Mouse (Mus musculus): Measurements from ENCODE around the gene Cdr2. TPM values are rescaled to one million over a fixed set of nuclear protein-coding genes. Genes with fewer than 3 reads are reported as not detected.
A peak's percentile ranks its signal among the peaks of the same experiment; 100 is the strongest.
"Not testable (repeated sequence)": the region's sequence is repeated elsewhere in the genome, so short reads cannot be mapped to it uniquely, and the experiment has no call there.

Cdr2 gene
- total and polyA plus RNA-seq, 2 experiments from 2014 or later = 9.1 to 26.7 TPM

GRCm38 (mm10) chr7:120963126-120963525 is 19.0 kb downstream of the Cdr2 start:
- Histone ChIP-seq H3K27me3 (ENCODE audit: insufficient read depth, low read length) (no peaks in the 10 kb centered on the region), H3K27ac (ENCODE audit: low read depth, low read length) (no peak overlapping the region), H3K4me2 (ENCODE audit: low read depth, low read length, poor library complexity, severe bottlenecking) (no peak overlapping the region), H3K4me3 (ENCODE audit: low read depth, low read length) (no peak overlapping the region), H3K4me1 (ENCODE audit: insufficient read depth, low read length) (no peaks in the 10 kb centered on the region), H3K36me3 (ENCODE audit: insufficient read depth, low read length) (peaks cover 7% of the 10 kb centered on the region), H3K9me3 (ENCODE audit: low read length) (no peaks in the 10 kb centered on the region), H3K9ac (replicated peaks; ENCODE audit: low read length, poor library complexity, severe bottlenecking) (no peak overlapping the region)
- no peak for DNase-seq (ENCODE audit: low spot score)
- no peak for TF ChIP-seq CTCF (IDR thresholded peaks at IDR 0.05)
- 86% methylated on average over 5 of the region's 5 CpGs for WGBS
- ATAC-seq (ENCODE audit: low FRiP score) = no peak

DNA sequence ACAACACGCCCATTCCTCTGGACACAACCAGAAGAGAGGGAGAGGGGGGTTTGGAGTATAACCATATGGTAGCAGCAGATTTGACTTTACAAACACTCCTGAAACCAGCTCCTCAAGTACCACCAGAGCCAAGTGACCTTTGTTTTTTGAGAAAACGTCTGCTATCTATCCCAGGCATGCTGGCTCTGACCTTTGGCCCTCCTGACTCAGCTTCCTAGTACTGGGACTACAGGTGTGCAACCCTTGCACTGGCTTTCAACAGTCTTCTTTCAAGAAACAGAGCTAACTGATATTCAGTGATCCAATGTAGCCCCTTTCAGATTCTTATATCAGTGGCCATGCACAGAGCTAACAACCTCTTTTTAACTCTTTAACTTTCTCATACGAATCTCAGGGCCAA is 20.2 kb downstream of the Cdr2 start:
- Histone ChIP-seq H3K27ac (ENCODE audit: low read depth, low read length) (no peak overlapping the region), H3K27me3 (ENCODE audit: insufficient read depth, low read length) (no peaks in the 10 kb centered on the region), H3K4me3 (ENCODE audit: low read depth, low read length) (no peak overlapping the region), H3K9ac (replicated peaks; ENCODE audit: low read length, poor library complexity, severe bottlenecking) (no peak overlapping the region), H3K4me1 (ENCODE audit: insufficient read depth, low read length) (no peaks in the 10 kb centered on the region), H3K4me2 (ENCODE audit: low read depth, low read length, poor library complexity, severe bottlenecking) (no peak overlapping the region), H3K9me3 (ENCODE audit: low read length) (no peaks in the 10 kb centered on the region), H3K36me3 (ENCODE audit: insufficient read depth, low read length) (peaks cover 15% of the 10 kb centered on the region)
- WGBS = 69% methylated on average over 3 of the region's 3 CpGs
- DNase-seq (ENCODE audit: low spot score) (no peak), ATAC-seq (ENCODE audit: low FRiP score) (no peak)
- no peak for TF ChIP-seq CTCF (IDR thresholded peaks at IDR 0.05)

GRCm38 (mm10) chr7:120960601-120961000 is 21.5 kb downstream of the Cdr2 start:
- H3K4me2 ChIP-seq (ENCODE audit: low read depth, low read length, poor library complexity, severe bottlenecking) = no peak overlapping the region
- H3K4me3 ChIP-seq (ENCODE audit: low read depth, low read length) = no peak overlapping the region
- no peaks in the 10 kb centered on the region for H3K4me1 ChIP-seq (ENCODE audit: insufficient read depth, low read length)
- DNase-seq (ENCODE audit: low spot score) (no peak), ATAC-seq (ENCODE audit: low FRiP score) (no peak)
- no peaks in the 10 kb centered on the region for H3K27me3 ChIP-seq (ENCODE audit: insufficient read depth, low read length)
- H3K27ac ChIP-seq (ENCODE audit: low read depth, low read length) = no peak overlapping the region
- peaks cover 21% of the 10 kb centered on the region for H3K36me3 ChIP-seq (ENCODE audit: insufficient read depth, low read length)
- H3K9ac ChIP-seq (replicated peaks; ENCODE audit: low read length, poor library complexity, severe bottlenecking) = no peak overlapping the region
- whole genome bisulfite sequencing = 87% methylated on average over 6 of the region's 6 CpGs
- H3K9me3 ChIP-seq (ENCODE audit: low read length) = no peaks in the 10 kb centered on the region
- peak; percentile 41 for TF ChIP-seq CTCF (IDR thresholded peaks at IDR 0.05)

DNA sequence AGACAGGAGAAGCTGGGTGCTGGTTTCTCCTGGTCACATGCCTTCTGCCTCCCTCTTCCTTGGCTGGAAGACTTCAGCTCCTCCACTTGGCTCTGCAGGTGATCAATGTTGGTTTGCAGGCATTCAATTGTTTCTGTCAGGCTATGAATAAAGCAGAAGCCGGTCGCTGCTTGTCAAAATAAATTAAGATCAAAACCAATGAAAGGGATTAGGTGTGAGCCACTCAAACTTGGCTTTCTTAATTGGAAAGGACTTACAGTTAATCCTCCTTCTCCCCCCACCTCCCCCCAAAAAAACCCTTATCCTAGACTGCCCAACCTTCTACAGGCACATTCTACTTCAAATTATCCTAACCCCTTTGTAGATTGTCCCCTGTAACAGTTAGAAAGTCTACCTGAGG is 22.0 kb downstream of the Cdr2 start:
- H3K4me3 ChIP-seq (ENCODE audit: low read depth, low read length) = no peak overlapping the region
- DNase-seq (ENCODE audit: low spot score) (peak; percentile 6), ATAC-seq (ENCODE audit: low FRiP score) (no peak)
- no peaks in the 10 kb centered on the region for H3K4me1 ChIP-seq (ENCODE audit: insufficient read depth, low read length)
- no peak overlapping the region for H3K27ac ChIP-seq (ENCODE audit: low read depth, low read length)
- no peak for TF ChIP-seq CTCF (IDR thresholded peaks at IDR 0.05)
- WGBS = 22% methylated on average over 2 of the region's 2 CpGs
- H3K4me2 ChIP-seq (ENCODE audit: low read depth, low read length, poor library complexity, severe bottlenecking) = no peak overlapping the region
- peaks cover 21% of the 10 kb centered on the region for H3K36me3 ChIP-seq (ENCODE audit: insufficient read depth, low read length)
- no peaks in the 10 kb centered on the region for H3K9me3 ChIP-seq (ENCODE audit: low read length)
- no peak overlapping the region for H3K9ac ChIP-seq (replicated peaks; ENCODE audit: low read length, poor library complexity, severe bottlenecking)
- no peaks in the 10 kb centered on the region for H3K27me3 ChIP-seq (ENCODE audit: insufficient read depth, low read length)

- H3K27ac ChIP-seq (ENCODE audit: low read depth, low read length); H3K4me2 ChIP-seq (ENCODE audit: low read depth, low read length, poor library complexity, severe bottlenecking); ATAC-seq (ENCODE audit: low FRiP score); DNase-seq (ENCODE audit: low spot score); H3K4me1 ChIP-seq (ENCODE audit: insufficient read depth, low read length); H3K9me3 ChIP-seq (ENCODE audit: low read length); H3K9ac ChIP-seq (replicated peaks; ENCODE audit: low read length, poor library complexity, severe bottlenecking); H3K4me3 ChIP-seq (ENCODE audit: low read depth, low read length); H3K27me3 ChIP-seq (ENCODE audit: insufficient read depth, low read length): not testable (repeated sequence)
- 80% methylated on average over 7 of the region's 7 CpGs for WGBS
- peaks cover 19% of the 10 kb centered on the region for H3K36me3 ChIP-seq (ENCODE audit: insufficient read depth, low read length)
Observed at GRCm38 (mm10) chr7:120953591-120953990, 28.5 kb downstream of the Cdr2 start.

DNA sequence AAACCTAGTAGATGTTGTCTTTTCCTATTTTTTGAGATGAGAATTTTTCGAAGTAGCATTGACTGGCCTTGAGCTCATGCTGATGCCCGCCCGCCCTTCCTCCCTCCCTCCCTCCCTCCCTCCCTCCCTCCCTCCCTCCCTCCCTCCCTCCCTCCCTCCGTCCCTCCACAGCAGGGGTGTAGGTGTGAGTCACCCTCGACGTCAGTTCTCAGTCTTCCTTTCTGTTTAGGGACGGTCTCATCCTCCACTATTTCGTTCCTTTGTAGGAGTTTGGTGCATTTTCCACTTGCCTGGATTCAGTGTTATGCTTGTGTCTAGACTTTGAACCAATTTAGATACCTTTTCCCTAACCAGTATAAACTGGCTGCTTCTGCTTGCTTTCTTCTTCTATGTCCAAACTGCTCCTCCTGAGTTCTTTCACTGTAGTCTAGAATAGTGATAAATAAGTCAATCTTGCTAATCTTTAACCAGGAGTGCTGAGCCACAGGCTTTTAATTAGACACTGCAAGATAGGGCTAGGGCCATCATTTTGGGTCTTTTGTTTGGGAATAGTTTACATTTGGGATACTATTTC is 38.1 kb downstream of the Cdr2 start:
- no peak overlapping the region for H3K4me2 ChIP-seq (ENCODE audit: low read depth, low read length, poor library complexity, severe bottlenecking)
- 68% methylated on average over 6 of the region's 8 CpGs for WGBS
- no peak for ATAC-seq (ENCODE audit: low FRiP score)
- DNase-seq (ENCODE audit: low spot score) = no peak
- no peak overlapping the region for H3K4me3 ChIP-seq (ENCODE audit: low read depth, low read length)
- H3K9me3 ChIP-seq (ENCODE audit: low read length) = no peaks in the 10 kb centered on the region
- no peaks in the 10 kb centered on the region for H3K27me3 ChIP-seq (ENCODE audit: insufficient read depth, low read length)
- no peak for TF ChIP-seq CTCF (IDR thresholded peaks at IDR 0.05)
- no peak overlapping the region for H3K9ac ChIP-seq (replicated peaks; ENCODE audit: low read length, poor library complexity, severe bottlenecking)
- H3K27ac ChIP-seq (ENCODE audit: low read depth, low read length) = no peak overlapping the region
- H3K36me3 ChIP-seq (ENCODE audit: insufficient read depth, low read length) = peaks cover 56% of the 10 kb centered on the region
- no peaks in the 10 kb centered on the region for H3K4me1 ChIP-seq (ENCODE audit: insufficient read depth, low read length)

All from midbrain, postnatal 0 days (tissue).